Mouse (Mus musculus) neural tube, embryonic 12.5 days (tissue): ENCODE measurements around the gene Ypel2. TPM values are rescaled to one million over a fixed set of nuclear protein-coding genes. Genes with fewer than 3 reads are reported as not detected.
A peak's percentile ranks its signal among the peaks of the same experiment; 100 is the strongest.

Source experiments
- ATAC-seq: fragments of 200-750 bp; cut with Nextera tagmentation; 2 replicates; pipeline ENCODE4 v1.8.0; 2017; ENCODE audit warnings: low read depth, mild to moderate bottlenecking, moderate TSS enrichment, moderate library complexity; ENCODE audit not compliant: low FRiP score
- H3K27ac ChIP-seq: fragments of 300-500 bp; sonication (generic); 2 replicates; pipeline ENCODE4 v1.5.1; 2016
- H3K27me3 ChIP-seq: fragments of 300-500 bp; sonication (generic); replicated peaks from 2 replicates; pipeline ENCODE4 v1.6.1; 2016; ENCODE audit warnings: mild to moderate bottlenecking
- H3K36me3 ChIP-seq: fragments of 300-500 bp; sonication (generic); 2 replicates; pipeline ENCODE4 v1.6.1; 2016; ENCODE audit warnings: mild to moderate bottlenecking
- H3K4me1 ChIP-seq: fragments of 300-500 bp; sonication (generic); 2 replicates; pipeline ENCODE4 v1.6.1; 2016
- H3K4me2 ChIP-seq: fragments of 300-500 bp; sonication (generic); replicated peaks from 2 replicates; pipeline ENCODE4 v1.6.1; 2016; ENCODE audit warnings: mild to moderate bottlenecking
- H3K4me3 ChIP-seq: fragments of 300-500 bp; sonication (generic); 2 replicates; pipeline ENCODE4 v1.5.1; 2016
- H3K9ac ChIP-seq: fragments of 300-500 bp; sonication (generic); 2 replicates; pipeline ENCODE4 v1.6.1; 2016; ENCODE audit warnings: mild to moderate bottlenecking
- H3K9me3 ChIP-seq: fragments of 300-500 bp; sonication (generic); 2 replicates; pipeline ENCODE4 v1.6.1; 2016; ENCODE audit warnings: mild to moderate bottlenecking
- WGBS: fragments of 180-500 bp; shearing (Covaris S2); methylation state at CpG from one replicate; pipeline ENCODE4 v1.1.7; 2016; 5-methylcytosine and 5-hydroxymethylcytosine counted together
- polyA plus RNA-seq: library from polyadenylated mRNA; unstranded; fragments of >200 nt; fragmentation: Nextera tagmentation; extraction: Ambion mirVana; gene quantifications from 2 replicates; pipeline ENCODE4 v1.2.1, GENCODE M21; 2016

The Ypel2 gene
- polyA plus RNA-seq, 1 experiment from 2014 or later, result 6.3 TPM

DNA sequence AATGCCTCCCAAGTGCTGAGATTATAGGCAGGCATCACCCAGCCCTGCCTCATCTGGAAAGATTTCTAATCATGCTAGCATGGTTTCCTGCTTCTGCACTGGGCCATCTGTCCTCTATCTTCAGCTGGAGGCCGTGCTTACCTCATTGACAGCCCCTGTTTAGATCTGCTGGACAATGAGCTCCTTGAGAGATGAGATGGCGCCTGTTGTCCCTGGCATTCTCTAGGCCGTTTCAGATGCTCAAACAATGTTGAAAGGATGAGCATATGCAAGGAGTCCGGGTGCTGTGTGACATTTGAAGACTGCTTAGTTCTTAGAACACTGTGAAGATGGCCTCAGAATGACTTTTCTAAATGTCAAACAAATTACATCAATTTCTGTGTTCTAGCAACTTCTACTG is 88.8 kb downstream of the Ypel2 start:
- ATAC-seq, result no peak
- no peak overlapping the region for H3K9ac ChIP-seq
- H3K27me3 ChIP-seq, result no peaks in the 10 kb centered on the region
- no peaks in the 10 kb centered on the region for H3K9me3 ChIP-seq
- H3K27ac ChIP-seq, result no peak overlapping the region
- H3K36me3 ChIP-seq, result no peaks in the 10 kb centered on the region
- 69% methylated on average over 4 of the region's 4 CpGs for whole genome bisulfite sequencing
- no peak overlapping the region for H3K4me2 ChIP-seq
- no peaks in the 10 kb centered on the region for H3K4me1 ChIP-seq
- no peak overlapping the region for H3K4me3 ChIP-seq

GRCm38 (mm10) chr11:86898367-86898766 is 95.1 kb downstream of the Ypel2 start:
- Histone ChIP-seq H3K9me3 (no peaks in the 10 kb centered on the region), H3K36me3 (no peaks in the 10 kb centered on the region), H3K4me3 (no peak overlapping the region), H3K4me1 (peaks cover 15% of the 10 kb centered on the region), H3K4me2 (no peak overlapping the region), H3K27me3 (no peaks in the 10 kb centered on the region; the same call in 1 of the 2 replicates), H3K9ac (no peak overlapping the region), H3K27ac (no peak overlapping the region)
- peak; percentile 41; the same call in 1 of the 2 replicates for ATAC-seq
- WGBS, result 39% methylated on average over 2 of the region's 2 CpGs

DNA sequence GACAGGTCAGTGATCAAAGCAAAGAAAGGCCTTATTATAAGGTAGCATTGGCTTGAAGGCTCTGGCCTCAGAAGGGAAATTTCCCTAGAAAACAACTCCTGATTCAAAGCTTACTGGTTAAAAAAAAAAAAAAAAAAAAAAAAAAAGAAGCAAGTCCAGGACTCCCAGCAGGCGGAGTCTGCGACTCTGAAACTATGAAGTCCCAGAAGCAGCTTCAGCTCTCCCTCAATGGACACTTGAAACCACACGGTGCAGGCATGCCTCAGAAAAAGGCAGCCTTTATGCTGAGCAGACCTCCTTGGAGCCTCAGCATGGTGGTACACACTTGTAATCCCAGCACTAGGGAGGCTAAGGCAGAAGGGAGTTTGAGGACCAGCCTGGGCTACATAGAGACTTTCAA is 97.9 kb downstream of the Ypel2 start:
- no peak overlapping the region for H3K9ac ChIP-seq
- no peaks in the 10 kb centered on the region for H3K9me3 ChIP-seq
- no peak overlapping the region for H3K4me2 ChIP-seq
- no peak overlapping the region for H3K27ac ChIP-seq
- H3K4me3 ChIP-seq, result no peak overlapping the region
- H3K27me3 ChIP-seq, result no peaks in the 10 kb centered on the region; the same call in 1 of the 2 replicates
- peaks cover 15% of the 10 kb centered on the region for H3K4me1 ChIP-seq
- WGBS, result 56% methylated on average over 3 of the region's 3 CpGs
- no peaks in the 10 kb centered on the region for H3K36me3 ChIP-seq
- no peak for ATAC-seq

GRCm38 (mm10) chr11:86895156-86895555 is 98.4 kb downstream of the Ypel2 start:
- Histone ChIP-seq H3K36me3 (no peaks in the 10 kb centered on the region), H3K4me1 (peaks cover 15% of the 10 kb centered on the region), H3K9me3 (no peaks in the 10 kb centered on the region), H3K27ac (no peak overlapping the region), H3K9ac (no peak overlapping the region), H3K4me3 (no peak overlapping the region), H3K4me2 (no peak overlapping the region), H3K27me3 (no peaks in the 10 kb centered on the region; the same call in 1 of the 2 replicates)
- no peak for ATAC-seq
- WGBS, result 67% methylated on average over 9 of the region's 9 CpGs

- WGBS, result 9% methylated on average over 19 of the region's 19 CpGs
- H3K27me3 ChIP-seq, result no peaks in the 10 kb centered on the region; the same call in 1 of the 2 replicates
- no peak for ATAC-seq
Measured at GRCm38 (mm10) chr11:86894171-86894577, 99.3 kb downstream of the Ypel2 start.

GRCm38 (mm10) chr11:86892996-86893670 is 100.4 kb downstream of the Ypel2 start:
- H3K4me2 ChIP-seq, result no peak overlapping the region
- no peak overlapping the region for H3K27ac ChIP-seq
- H3K36me3 ChIP-seq, result no peaks in the 10 kb centered on the region
- WGBS, result 76% methylated on average over 15 of the region's 15 CpGs
- no peaks in the 10 kb centered on the region for H3K9me3 ChIP-seq
- H3K27me3 ChIP-seq, result no peaks in the 10 kb centered on the region; the same call in 1 of the 2 replicates
- H3K4me1 ChIP-seq, result peaks cover 12% of the 10 kb centered on the region
- no peak overlapping the region for H3K9ac ChIP-seq
- H3K4me3 ChIP-seq, result no peak overlapping the region
- no peak for ATAC-seq

More at GRCm38 (mm10) chr11:86894171-86894577, 99.3 kb downstream of the Ypel2 start:
- peak overlapping the region; percentile 27 for H3K4me3 ChIP-seq
- peak overlapping the region; percentile 68 for H3K4me2 ChIP-seq
- H3K4me1 ChIP-seq, result peaks cover 15% of the 10 kb centered on the region
- no peak overlapping the region for H3K27ac ChIP-seq
- peak overlapping the region; percentile 38; the same call in 1 of the 2 replicates for H3K9ac ChIP-seq
- H3K36me3 ChIP-seq, result no peaks in the 10 kb centered on the region
- H3K9me3 ChIP-seq, result no peaks in the 10 kb centered on the region

Other genes with a start within 250 kb of the Ypel2 start
- 150 and 166 TPM in 2 replicates for gene Cltc, start 236.1 kb downstream of the Ypel2 start, polyA plus RNA-seq
- gene Dhx40, start 186.0 kb downstream of the Ypel2 start, polyA plus RNA-seq, result 32.3 and 35.5 TPM in 2 replicates
- 148 and 158 TPM in 2 replicates for gene Gdpd1, start 80.4 kb upstream of the Ypel2 start, polyA plus RNA-seq
- 23.9 and 27.0 TPM in 2 replicates for gene Smg8, start 93.1 kb upstream of the Ypel2 start, polyA plus RNA-seq
- 6.8 and 8.5 TPM in 2 replicates for gene Prr11, start 115.0 kb upstream of the Ypel2 start, polyA plus RNA-seq
- gene Ska2, start 115.5 kb upstream of the Ypel2 start, polyA plus RNA-seq, result 74.1 and 75.9 TPM in 2 replicates
- 79.1 and 82.8 TPM in 2 replicates for gene Trim37, start 133.4 kb upstream of the Ypel2 start, polyA plus RNA-seq